Mouse (Mus musculus) spleen, adult 2 months (tissue): ENCODE measurements around the gene Mrpl54.

Experiments
- CTCF ChIP-seq: fragments of 200-500 bp; IDR thresholded peaks from 2 replicates; pipeline ENCODE4 v1.5.1; 2011; ENCODE audit warnings: mild to moderate bottlenecking, inconsistent platforms; ENCODE audit not compliant: insufficient read depth, insufficient read length, insufficient replicate concordance; ENCODE audit errors: extremely low read depth
- POLR2A ChIP-seq: fragments of 200-500 bp; IDR thresholded peaks from 2 replicates; pipeline ENCODE4 v1.6.1; 2011; ENCODE audit warnings: low read depth, low read length, inconsistent platforms

DNA sequence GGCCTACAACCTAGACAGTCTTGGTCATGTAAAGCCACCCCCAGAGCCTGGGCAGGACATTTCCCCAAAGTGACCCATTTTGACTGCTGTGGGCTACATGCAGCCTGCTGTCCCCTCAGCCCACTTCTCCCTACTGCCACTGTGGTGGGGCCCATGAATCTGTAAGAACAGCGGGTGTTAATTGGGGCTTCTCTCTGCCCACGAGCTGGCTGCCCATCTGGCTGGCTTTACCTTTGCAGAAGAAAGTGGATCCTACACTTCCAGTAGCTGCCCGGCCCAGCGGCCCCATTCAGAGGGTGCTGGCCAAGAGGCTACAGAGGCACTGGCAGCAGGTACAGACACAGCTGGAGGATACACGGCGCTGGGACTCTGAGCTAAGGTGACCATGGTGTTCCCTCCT lies 21.6 kb downstream of the Mrpl54 start:
- TF ChIP-seq POLR2A (no peak), CTCF (no peak)
